ENCODE assay signal across 17 mouse cellular contexts in the genomic region with DNA sequence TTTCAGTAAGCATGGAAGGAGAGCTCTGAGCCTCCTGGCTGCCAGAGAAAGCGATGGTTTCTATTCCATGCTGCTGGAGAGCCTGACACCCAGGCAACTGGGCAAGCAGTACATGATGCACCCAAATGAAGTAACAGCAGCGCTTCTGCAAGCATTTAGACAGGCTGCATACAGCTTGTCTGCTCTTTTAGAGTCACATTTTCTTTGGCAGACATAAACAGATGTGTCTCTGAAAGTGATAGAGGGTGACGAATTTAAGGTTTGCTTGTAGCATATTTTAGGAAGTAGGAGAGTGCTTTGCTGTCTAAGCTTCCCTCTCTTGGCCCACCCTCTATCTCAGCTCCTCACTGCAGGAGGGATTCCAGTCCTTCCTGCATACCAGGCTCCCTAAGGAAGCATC.
"Had no signal": no experiment of that assay in that cellular context is flagged by ENCODE, and none has a peak within 500 bp of the region (broad histone marks: within the 10 kb centered on the region; RNA-seq: fewer than 3 reads in every experiment).

No protein-coding gene starts in this region.

- H3K9me3 ChIP-seq: midbrain, embryonic 10.5 days; midbrain, embryonic 12.5 days; neural tube, embryonic 13.5 days; neural tube, embryonic 15.5 days had no signal

- H3K4me3 ChIP-seq: midbrain, embryonic 10.5 days; midbrain, embryonic 12.5 days; myocyte; neural tube, embryonic 13.5 days; neural tube, embryonic 15.5 days had no signal

- ATAC-seq: midbrain, embryonic 16.5 days had no signal

- DNase-seq: lung, adult 18-20 months; lung, embryonic 14.5 days; lung, postnatal 10 days; lung, postnatal 4 days; midbrain, embryonic 14.5 days; retina, postnatal 1 day; right cerebral cortex, postnatal 14 days; spleen, adult 18-20 months; thymus, adult 2 months; thymus, postnatal 14 days; thymus, postnatal 36 days had no signal

- H3K4me2 ChIP-seq: lung, embryonic 14.5 days; midbrain, embryonic 12.5 days; neural tube, embryonic 13.5 days; neural tube, embryonic 15.5 days had no signal

- H3K27ac ChIP-seq: midbrain, embryonic 10.5 days; midbrain, embryonic 12.5 days; neural tube, embryonic 13.5 days; neural tube, embryonic 15.5 days had no signal

- H3K36me3 ChIP-seq: midbrain, embryonic 10.5 days; midbrain, embryonic 12.5 days; neural tube, embryonic 13.5 days; neural tube, embryonic 15.5 days had no signal

- H3K9ac ChIP-seq: lung, embryonic 14.5 days; midbrain, embryonic 12.5 days; neural tube, embryonic 13.5 days; neural tube, embryonic 15.5 days had no signal

- H3K27me3 ChIP-seq: midbrain, embryonic 12.5 days; neural tube, embryonic 13.5 days; neural tube, embryonic 15.5 days had no signal
